Mouse (Mus musculus): Measurements from ENCODE around the gene Nrxn1. TPM values are rescaled to one million over a fixed set of nuclear protein-coding genes. Genes with fewer than 3 reads are reported as not detected.

Gene Nrxn1
- polyA plus RNA-seq, 1 experiment from 2014 or later, result 161 TPM

GRCm38 (mm10) chr17:90629851-90630250, 463.0 kb downstream of the Nrxn1 start:
- no peaks in the 10 kb centered on the region for H3K9me3 ChIP-seq
- H3K4me2 ChIP-seq (replicated peaks), result no peak overlapping the region
- no peak overlapping the region for H3K9ac ChIP-seq (replicated peaks)
- ATAC-seq (replicated peaks), result 0 out of 2 replicates have a peak, but pooled peaks have one; percentile 10
- WGBS, result 59% methylated on average over 13 of the region's 13 CpGs
- H3K4me1 ChIP-seq, result peaks cover 22% of the 10 kb centered on the region
- H3K27ac ChIP-seq (replicated peaks), result no peak overlapping the region
- no peaks in the 10 kb centered on the region for H3K27me3 ChIP-seq
- H3K36me3 ChIP-seq, result no peaks in the 10 kb centered on the region
- no peak overlapping the region for H3K4me3 ChIP-seq

DNA sequence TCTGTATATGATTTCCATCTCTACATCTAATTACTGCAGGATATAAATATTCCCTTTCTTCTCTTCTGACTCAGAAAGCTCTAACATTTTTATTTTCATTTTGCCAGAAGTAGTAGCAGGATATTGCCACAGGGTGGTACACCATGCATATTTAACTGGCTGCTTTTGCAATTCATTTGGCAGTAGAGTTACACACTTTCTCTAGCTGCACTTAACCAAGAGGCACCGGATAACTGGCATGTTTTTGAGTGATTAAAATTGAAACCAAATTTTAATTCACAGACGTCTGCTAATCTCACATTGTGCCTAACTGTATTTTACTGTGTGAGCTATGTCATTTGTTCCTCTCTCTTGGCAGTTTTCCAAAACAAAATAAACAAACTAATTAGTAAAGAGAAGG, 464.4 kb downstream of the Nrxn1 start:
- Histone ChIP-seq H3K4me1 (peaks cover 22% of the 10 kb centered on the region), H3K27me3 (no peaks in the 10 kb centered on the region), H3K9me3 (no peaks in the 10 kb centered on the region), H3K4me2 (replicated peaks) (no peak overlapping the region), H3K36me3 (no peaks in the 10 kb centered on the region), H3K9ac (replicated peaks) (no peak overlapping the region), H3K27ac (replicated peaks) (0 out of 2 replicates have a peak overlapping the region, but pooled peaks have one; percentile 5), H3K4me3 (no peak overlapping the region)
- 2% methylated on average over 2 of the region's 2 CpGs for WGBS
- peak; percentile 83 for ATAC-seq (replicated peaks)

GRCm38 (mm10) chr17:90628004-90628403, 464.9 kb downstream of the Nrxn1 start:
- peak overlapping the region; percentile 72 for H3K27ac ChIP-seq (replicated peaks)
- peak; percentile 29; the same call in 1 of the 2 replicates for ATAC-seq (replicated peaks)

GRCm38 (mm10) chr17:90627395-90627794, 465.5 kb downstream of the Nrxn1 start:
- no peaks in the 10 kb centered on the region for H3K27me3 ChIP-seq
- H3K27ac ChIP-seq (replicated peaks), result no peak overlapping the region
- no peak overlapping the region for H3K4me2 ChIP-seq (replicated peaks)
- H3K4me3 ChIP-seq, result no peak overlapping the region
- no peak for ATAC-seq (replicated peaks)
- no peaks in the 10 kb centered on the region for H3K36me3 ChIP-seq
- H3K4me1 ChIP-seq, result peaks cover 22% of the 10 kb centered on the region
- H3K9ac ChIP-seq (replicated peaks), result no peak overlapping the region
- 66% methylated on average over 3 of the region's 3 CpGs for WGBS
- no peaks in the 10 kb centered on the region for H3K9me3 ChIP-seq

More at GRCm38 (mm10) chr17:90628004-90628403, 464.9 kb downstream of the Nrxn1 start:
- no peak overlapping the region for H3K4me2 ChIP-seq (replicated peaks)
- H3K9ac ChIP-seq (replicated peaks), result no peak overlapping the region
- no peak overlapping the region for H3K4me3 ChIP-seq
- 62% methylated on average over 3 of the region's 3 CpGs for WGBS
- no peaks in the 10 kb centered on the region for H3K27me3 ChIP-seq
- H3K9me3 ChIP-seq, result no peaks in the 10 kb centered on the region
- no peaks in the 10 kb centered on the region for H3K36me3 ChIP-seq
- peaks cover 22% of the 10 kb centered on the region for H3K4me1 ChIP-seq

DNA sequence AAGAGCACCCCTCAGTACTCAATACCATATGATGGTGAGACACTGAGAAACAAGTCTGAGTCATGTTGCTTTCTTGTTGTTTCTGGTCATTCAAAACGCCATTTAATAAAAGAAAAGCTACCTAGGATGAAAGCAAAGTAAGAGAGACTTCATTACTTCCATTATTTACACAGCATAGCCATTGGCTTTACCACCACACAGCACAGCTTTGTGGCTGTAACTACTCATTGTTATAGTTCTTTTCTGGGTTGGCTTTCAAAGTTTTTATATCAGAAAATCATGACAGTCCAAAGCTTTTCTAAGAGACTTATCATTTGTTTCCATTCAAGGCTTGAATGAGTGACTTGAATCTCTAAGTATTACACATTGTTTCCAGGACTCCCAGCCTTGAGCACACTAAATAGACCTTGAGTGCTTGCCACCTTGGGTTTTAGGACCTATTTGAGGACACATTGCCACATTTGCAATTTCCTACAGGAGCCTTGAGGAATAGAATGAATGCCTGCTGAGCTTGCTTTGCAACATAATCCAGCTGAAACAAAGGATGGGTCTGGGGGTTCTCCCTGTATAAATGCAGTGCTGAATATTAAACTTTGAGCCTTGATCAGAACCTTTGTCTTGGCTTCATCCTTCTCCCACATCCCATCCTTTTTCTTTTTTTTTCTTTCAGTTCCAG, 468.1 kb downstream of the Nrxn1 start:
- Histone ChIP-seq H3K9me3 (no peaks in the 10 kb centered on the region), H3K4me1 (peaks cover 18% of the 10 kb centered on the region), H3K9ac (replicated peaks) (no peak overlapping the region), H3K27ac (replicated peaks) (no peak overlapping the region), H3K36me3 (no peaks in the 10 kb centered on the region), H3K4me3 (no peak overlapping the region), H3K27me3 (no peaks in the 10 kb centered on the region), H3K4me2 (replicated peaks) (no peak overlapping the region)
- WGBS, result 4% methylated on average over 1 of the region's 1 CpGs
- peak; percentile 41 for ATAC-seq (replicated peaks)

GRCm38 (mm10) chr17:90621828-90622227, 471.0 kb downstream of the Nrxn1 start:
- Histone ChIP-seq H3K9ac (replicated peaks) (no peak overlapping the region), H3K4me1 (no peaks in the 10 kb centered on the region), H3K4me3 (no peak overlapping the region), H3K9me3 (no peaks in the 10 kb centered on the region), H3K27ac (replicated peaks) (no peak overlapping the region), H3K27me3 (no peaks in the 10 kb centered on the region), H3K36me3 (no peaks in the 10 kb centered on the region), H3K4me2 (replicated peaks) (no peak overlapping the region)
- 80% methylated on average over 4 of the region's 4 CpGs for WGBS
- ATAC-seq (replicated peaks), result no peak

GRCm38 (mm10) chr17:90615019-90615418, 477.9 kb downstream of the Nrxn1 start:
- Histone ChIP-seq H3K9me3 (no peaks in the 10 kb centered on the region), H3K27me3 (no peaks in the 10 kb centered on the region), H3K4me1 (no peaks in the 10 kb centered on the region), H3K4me2 (replicated peaks) (no peak overlapping the region), H3K9ac (replicated peaks) (no peak overlapping the region), H3K27ac (replicated peaks) (no peak overlapping the region), H3K4me3 (no peak overlapping the region), H3K36me3 (no peaks in the 10 kb centered on the region)
- 78% methylated on average over 3 of the region's 3 CpGs for WGBS
- ATAC-seq (replicated peaks), result no peak

DNA sequence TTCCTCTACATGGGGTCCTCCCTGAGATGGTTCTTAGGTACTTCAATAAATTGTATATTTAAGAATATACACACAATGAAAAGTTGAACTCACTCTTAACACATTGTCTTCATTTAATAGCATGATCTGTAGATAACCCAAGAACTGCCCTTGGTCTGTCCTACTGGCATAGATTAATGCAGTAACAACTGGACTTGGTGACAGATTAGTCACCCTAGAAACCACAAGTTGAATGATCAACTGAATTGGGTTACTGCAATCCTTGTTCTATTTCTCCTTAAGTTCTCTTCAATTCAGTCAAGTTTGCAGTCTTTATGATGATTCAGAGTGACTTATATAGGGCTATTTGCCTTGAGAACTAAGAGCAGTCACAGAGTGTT, 485.5 kb downstream of the Nrxn1 start:
- no peaks in the 10 kb centered on the region for H3K9me3 ChIP-seq
- no peak overlapping the region for H3K4me3 ChIP-seq
- H3K36me3 ChIP-seq, result no peaks in the 10 kb centered on the region
- H3K9ac ChIP-seq (replicated peaks), result no peak overlapping the region
- no peaks in the 10 kb centered on the region for H3K4me1 ChIP-seq
- no peaks in the 10 kb centered on the region for H3K27me3 ChIP-seq
- no peak for ATAC-seq (replicated peaks)
- H3K27ac ChIP-seq (replicated peaks), result no peak overlapping the region
- H3K4me2 ChIP-seq (replicated peaks), result no peak overlapping the region

GRCm38 (mm10) chr17:90606718-90607426, 486.0 kb downstream of the Nrxn1 start:
- H3K36me3 ChIP-seq, result no peaks in the 10 kb centered on the region
- H3K27me3 ChIP-seq, result no peaks in the 10 kb centered on the region
- no peak overlapping the region for H3K9ac ChIP-seq (replicated peaks)
- 85% methylated on average over 4 of the region's 4 CpGs for WGBS
- peak; percentile 58; the same call in 1 of the 2 replicates for ATAC-seq (replicated peaks)
- no peaks in the 10 kb centered on the region for H3K9me3 ChIP-seq
- H3K4me3 ChIP-seq, result no peak overlapping the region
- H3K4me1 ChIP-seq, result no peaks in the 10 kb centered on the region
- no peak overlapping the region for H3K27ac ChIP-seq (replicated peaks)
- H3K4me2 ChIP-seq (replicated peaks), result no peak overlapping the region

DNA sequence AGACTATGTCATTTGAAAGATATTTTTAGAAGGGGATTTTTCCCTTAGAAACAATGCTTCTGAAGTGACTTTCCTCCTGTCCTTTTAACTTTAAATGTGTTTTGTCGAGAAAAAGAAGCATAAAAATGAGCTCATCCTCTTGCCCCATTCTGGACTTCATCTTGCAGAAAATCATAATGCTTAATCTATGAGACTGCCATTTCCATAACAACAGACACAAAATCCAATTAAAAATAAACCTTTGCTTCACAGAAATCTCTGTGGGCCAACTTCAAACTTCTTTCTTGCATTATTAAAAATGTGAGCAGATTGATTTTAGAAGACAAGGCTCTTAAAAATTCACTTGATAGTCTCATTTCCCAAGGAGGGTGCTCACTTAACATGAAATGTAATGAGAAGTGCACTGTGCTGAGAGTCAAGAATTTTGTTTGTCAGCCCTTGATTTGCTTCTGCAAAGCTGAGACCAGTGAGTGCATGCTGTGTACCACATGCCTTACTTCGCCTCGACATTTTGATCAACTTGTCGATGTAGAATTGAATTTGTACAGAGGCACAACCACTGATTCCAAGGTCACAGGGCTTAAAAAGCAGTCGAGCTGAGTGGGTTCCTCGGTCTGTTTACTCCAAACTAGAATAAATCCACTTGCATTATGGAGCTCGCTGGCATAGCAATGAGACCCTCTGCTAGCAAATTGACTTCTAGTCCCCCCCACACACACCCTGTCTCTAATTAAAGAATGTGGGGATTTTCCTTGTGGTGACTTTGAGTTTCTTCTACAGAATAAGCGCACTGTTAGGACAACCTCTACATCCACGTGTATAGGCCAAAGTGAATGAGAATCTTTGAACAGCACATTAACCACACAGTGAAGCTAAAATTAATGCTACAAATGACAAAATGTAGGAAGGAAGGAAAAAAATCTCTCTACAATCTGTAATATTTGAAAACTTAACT, 493.0 kb downstream of the Nrxn1 start:
- H3K4me2 ChIP-seq (replicated peaks), result no peak overlapping the region
- ATAC-seq (replicated peaks), result no peak
- H3K27me3 ChIP-seq, result no peaks in the 10 kb centered on the region
- peaks cover 5% of the 10 kb centered on the region; the same call in 1 of the 2 replicates for H3K36me3 ChIP-seq
- 71% methylated on average over 9 of the region's 9 CpGs for WGBS
- no peak overlapping the region for H3K9ac ChIP-seq (replicated peaks)
- no peak overlapping the region for H3K27ac ChIP-seq (replicated peaks)
- H3K9me3 ChIP-seq, result no peaks in the 10 kb centered on the region
- H3K4me3 ChIP-seq, result no peak overlapping the region
- H3K4me1 ChIP-seq, result no peaks in the 10 kb centered on the region

GRCm38 (mm10) chr17:90594798-90595533, 497.9 kb downstream of the Nrxn1 start:
- no peak for ATAC-seq (replicated peaks)
- 26% methylated on average over 9 of the region's 9 CpGs for WGBS

More at GRCm38 (mm10) chr17:90594798-90595533, 497.9 kb downstream of the Nrxn1 start:
- peaks cover 5% of the 10 kb centered on the region; the same call in 1 of the 2 replicates for H3K36me3 ChIP-seq
- H3K9me3 ChIP-seq, result no peaks in the 10 kb centered on the region
- no peaks in the 10 kb centered on the region for H3K27me3 ChIP-seq
- H3K4me3 ChIP-seq, result no peak overlapping the region
- no peak overlapping the region for H3K27ac ChIP-seq (replicated peaks)
- H3K4me2 ChIP-seq (replicated peaks), result no peak overlapping the region
- no peaks in the 10 kb centered on the region for H3K4me1 ChIP-seq
- H3K9ac ChIP-seq (replicated peaks), result no peak overlapping the region

All from forebrain, embryonic 15.5 days (tissue).